Mouse (Mus musculus): ENCODE measurements around the gene Fbxo9. TPM values are rescaled to one million over a fixed set of nuclear protein-coding genes. Genes with fewer than 3 reads are reported as not detected.

The Fbxo9 gene
- polyA plus RNA-seq, 1 experiment from 2014 or later, result 50.3 TPM

GRCm38 (mm10) chr9:78105501-78105932 lies 3.3 kb downstream of the Fbxo9 start:
- Histone ChIP-seq H3K4me2 (ENCODE audit: low read length) (no peak overlapping the region), H3K4me3 (replicated peaks; ENCODE audit: low read depth, low read length) (no peak overlapping the region), H3K9me3 (replicated peaks; ENCODE audit: low read length) (no peaks in the 10 kb centered on the region), H3K27ac (no peak overlapping the region), H3K9ac (ENCODE audit: low read depth, low read length) (no peak overlapping the region), H3K27me3 (ENCODE audit: insufficient read depth, low read length) (no peaks in the 10 kb centered on the region), H3K36me3 (ENCODE audit: insufficient read depth, low read length) (0 out of 2 replicates have a peak, but pooled peaks cover 8% of the 10 kb centered on the region), H3K4me1 (replicated peaks; ENCODE audit: insufficient read depth, low read length) (peaks cover 15% of the 10 kb centered on the region; the same call in 1 of the 2 replicates)
- no peak for TF ChIP-seq CTCF (IDR thresholded peaks at IDR 0.05; ENCODE audit: low read depth)
- WGBS, result 71% methylated on average over 6 of the region's 6 CpGs
- no peak for DNase-seq (ENCODE audit: low spot score)
- ATAC-seq (replicated peaks; ENCODE audit: low FRiP score, low read depth), result no peak

- no peak for DNase-seq (ENCODE audit: low spot score)
- no peaks in the 10 kb centered on the region for H3K27me3 ChIP-seq (ENCODE audit: insufficient read depth, low read length)
- no peaks in the 10 kb centered on the region for H3K9me3 ChIP-seq (replicated peaks; ENCODE audit: low read length)
- 0 out of 2 replicates have a peak, but pooled peaks cover 8% of the 10 kb centered on the region for H3K36me3 ChIP-seq (ENCODE audit: insufficient read depth, low read length)
- no peak overlapping the region for H3K4me2 ChIP-seq (ENCODE audit: low read length)
- no peak for ATAC-seq (replicated peaks; ENCODE audit: low FRiP score, low read depth)
- WGBS, result 60% methylated on average over 6 of the region's 6 CpGs
- H3K9ac ChIP-seq (ENCODE audit: low read depth, low read length), result no peak overlapping the region
- H3K4me1 ChIP-seq (replicated peaks; ENCODE audit: insufficient read depth, low read length), result peaks cover 15% of the 10 kb centered on the region; the same call in 1 of the 2 replicates
- no peak overlapping the region for H3K27ac ChIP-seq
- TF ChIP-seq CTCF (IDR thresholded peaks at IDR 0.05; ENCODE audit: low read depth), result no peak
- no peak overlapping the region for H3K4me3 ChIP-seq (replicated peaks; ENCODE audit: low read depth, low read length)
Measured at GRCm38 (mm10) chr9:78104973-78105372, 3.9 kb downstream of the Fbxo9 start.

GRCm38 (mm10) chr9:78103965-78104560 lies 4.8 kb downstream of the Fbxo9 start:
- WGBS, result 77% methylated on average over 8 of the region's 8 CpGs
- H3K4me3 ChIP-seq (replicated peaks; ENCODE audit: low read depth, low read length), result no peak overlapping the region
- no peak for ATAC-seq (replicated peaks; ENCODE audit: low FRiP score, low read depth)
- H3K36me3 ChIP-seq (ENCODE audit: insufficient read depth, low read length), result peaks cover 10% of the 10 kb centered on the region; the same call in 1 of the 2 replicates
- no peaks in the 10 kb centered on the region for H3K9me3 ChIP-seq (replicated peaks; ENCODE audit: low read length)
- DNase-seq (ENCODE audit: low spot score), result no peak
- no peak overlapping the region for H3K9ac ChIP-seq (ENCODE audit: low read depth, low read length)
- H3K4me1 ChIP-seq (replicated peaks; ENCODE audit: insufficient read depth, low read length), result peaks cover 13% of the 10 kb centered on the region; the same call in 1 of the 2 replicates
- no peaks in the 10 kb centered on the region for H3K27me3 ChIP-seq (ENCODE audit: insufficient read depth, low read length)
- TF ChIP-seq CTCF (IDR thresholded peaks at IDR 0.05; ENCODE audit: low read depth), result no peak
- H3K27ac ChIP-seq, result no peak overlapping the region
- no peak overlapping the region for H3K4me2 ChIP-seq (ENCODE audit: low read length)

GRCm38 (mm10) chr9:78101431-78101830 lies 7.4 kb downstream of the Fbxo9 start:
- Histone ChIP-seq H3K4me2 (ENCODE audit: low read length) (no peak overlapping the region), H3K4me1 (replicated peaks; ENCODE audit: insufficient read depth, low read length) (0 out of 2 replicates have a peak, but pooled peaks cover 4% of the 10 kb centered on the region), H3K36me3 (ENCODE audit: insufficient read depth, low read length) (peaks cover 32% of the 10 kb centered on the region), H3K9ac (ENCODE audit: low read depth, low read length) (no peak overlapping the region), H3K27ac (no peak overlapping the region), H3K4me3 (replicated peaks; ENCODE audit: low read depth, low read length) (no peak overlapping the region), H3K9me3 (replicated peaks; ENCODE audit: low read length) (no peaks in the 10 kb centered on the region), H3K27me3 (ENCODE audit: insufficient read depth, low read length) (no peaks in the 10 kb centered on the region)
- WGBS, result 71% methylated on average over 4 of the region's 4 CpGs
- no peak for TF ChIP-seq CTCF (IDR thresholded peaks at IDR 0.05; ENCODE audit: low read depth)
- ATAC-seq (replicated peaks; ENCODE audit: low FRiP score, low read depth) (no peak), DNase-seq (ENCODE audit: low spot score) (no peak)

- 81% methylated on average over 5 of the region's 5 CpGs for WGBS
- no peak for TF ChIP-seq CTCF (IDR thresholded peaks at IDR 0.05; ENCODE audit: low read depth)
- H3K4me3 ChIP-seq (replicated peaks; ENCODE audit: low read depth, low read length), result no peak overlapping the region
- H3K9me3 ChIP-seq (replicated peaks; ENCODE audit: low read length), result no peaks in the 10 kb centered on the region
- H3K4me2 ChIP-seq (ENCODE audit: low read length), result no peak overlapping the region
- no peaks in the 10 kb centered on the region for H3K27me3 ChIP-seq (ENCODE audit: insufficient read depth, low read length)
- H3K4me1 ChIP-seq (replicated peaks; ENCODE audit: insufficient read depth, low read length), result 0 out of 2 replicates have a peak, but pooled peaks cover 4% of the 10 kb centered on the region
- no peak overlapping the region for H3K9ac ChIP-seq (ENCODE audit: low read depth, low read length)
- no peak overlapping the region for H3K27ac ChIP-seq
- H3K36me3 ChIP-seq (ENCODE audit: insufficient read depth, low read length), result peaks cover 34% of the 10 kb centered on the region
- DNase-seq (ENCODE audit: low spot score), result no peak
- no peak for ATAC-seq (replicated peaks; ENCODE audit: low FRiP score, low read depth)
Measured at GRCm38 (mm10) chr9:78100956-78101355, 7.9 kb downstream of the Fbxo9 start.

GRCm38 (mm10) chr9:78096376-78096775 lies 12.5 kb downstream of the Fbxo9 start:
- no peak for DNase-seq (ENCODE audit: low spot score)
- ATAC-seq (replicated peaks; ENCODE audit: low FRiP score, low read depth), result no peak
- no peaks in the 10 kb centered on the region for H3K4me1 ChIP-seq (replicated peaks; ENCODE audit: insufficient read depth, low read length)
- no peak overlapping the region for H3K4me2 ChIP-seq (ENCODE audit: low read length)
- H3K27me3 ChIP-seq (ENCODE audit: insufficient read depth, low read length), result no peaks in the 10 kb centered on the region
- H3K36me3 ChIP-seq (ENCODE audit: insufficient read depth, low read length), result peaks cover 47% of the 10 kb centered on the region
- TF ChIP-seq CTCF (IDR thresholded peaks at IDR 0.05; ENCODE audit: low read depth), result peak; percentile 48; the same call in 1 of the 2 replicates
- H3K27ac ChIP-seq, result no peak overlapping the region
- over 99% methylated on average over 5 of the region's 6 CpGs for WGBS
- H3K9ac ChIP-seq (ENCODE audit: low read depth, low read length), result no peak overlapping the region
- no peak overlapping the region for H3K4me3 ChIP-seq (replicated peaks; ENCODE audit: low read depth, low read length)
- H3K9me3 ChIP-seq (replicated peaks; ENCODE audit: low read length), result no peaks in the 10 kb centered on the region
